Mouse (Mus musculus): ENCODE measurements around the gene Dicer1.

Gene Dicer1

DNA sequence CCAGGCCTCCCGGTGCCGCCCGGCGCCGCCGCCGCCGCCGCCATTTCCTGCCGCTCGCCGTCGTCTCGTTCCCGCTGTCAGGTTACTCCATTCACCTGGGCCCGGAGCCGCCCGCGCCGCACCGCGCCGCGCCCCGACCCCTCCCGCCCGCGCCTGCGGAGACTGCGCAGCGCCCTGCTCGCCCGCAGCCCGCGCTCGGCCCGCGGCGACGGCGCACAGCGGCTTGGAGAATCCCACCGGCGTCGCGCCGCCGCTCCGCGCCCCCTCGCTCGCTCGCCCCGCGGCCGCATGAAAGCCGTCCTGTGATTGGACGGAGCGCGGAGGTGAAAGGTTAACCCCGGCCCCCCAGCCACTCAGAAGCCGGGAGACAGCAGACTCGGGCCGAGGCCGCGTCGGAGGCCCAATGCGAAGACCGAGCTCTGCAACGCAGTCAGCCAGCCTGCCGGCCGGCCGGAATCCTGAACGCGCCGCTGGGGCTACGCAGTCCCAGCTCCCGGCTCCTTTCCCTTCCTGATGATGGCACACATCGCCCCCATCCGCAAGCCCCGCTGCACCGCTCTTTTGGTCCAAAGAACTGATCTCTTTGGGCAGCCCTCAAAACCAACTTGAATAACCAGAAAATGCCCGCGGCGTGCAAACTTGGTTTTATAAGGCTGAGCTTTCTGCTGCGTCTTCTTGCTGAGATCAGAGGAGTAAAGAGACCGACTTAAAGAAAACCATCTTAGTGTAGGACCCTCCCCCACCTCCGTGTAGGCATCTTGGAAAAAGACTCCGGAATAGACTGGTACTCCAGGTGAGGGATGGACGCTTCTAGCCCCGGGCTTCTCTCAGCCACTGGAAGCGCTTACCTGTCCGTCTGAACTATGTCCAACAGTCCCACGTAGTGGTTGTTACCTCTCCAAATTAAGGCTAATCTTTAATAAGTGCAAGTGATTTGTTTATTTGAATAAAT is at the start of gene Dicer1:
Gene Dicer1, minus strand, starts transcription at position 139 of the 952 bp plus-strand sequence.
- peak; percentile 77 for DNase-seq (ENCODE audit: low read depth)

DNA sequence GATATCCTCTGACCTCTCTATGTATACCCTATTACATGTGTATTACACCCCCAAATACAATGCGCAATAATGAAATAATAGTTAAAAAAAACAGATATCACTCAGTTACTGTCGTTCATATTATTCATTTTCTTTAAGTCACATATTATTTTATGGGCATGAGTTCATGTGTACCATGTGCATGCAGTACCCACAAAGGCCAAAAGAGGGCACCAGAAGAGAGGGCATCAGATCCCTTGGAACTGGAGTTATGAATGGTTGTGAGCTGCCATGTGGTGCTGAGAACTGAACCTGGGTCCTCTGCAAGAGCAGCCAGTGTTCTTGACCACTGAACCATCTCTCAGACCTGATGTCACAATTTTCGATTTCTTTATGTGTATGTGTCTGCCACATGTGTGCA is 47.6 kb upstream of the Dicer1 start:
- no peak for DNase-seq (ENCODE audit: low read depth)

DNA sequence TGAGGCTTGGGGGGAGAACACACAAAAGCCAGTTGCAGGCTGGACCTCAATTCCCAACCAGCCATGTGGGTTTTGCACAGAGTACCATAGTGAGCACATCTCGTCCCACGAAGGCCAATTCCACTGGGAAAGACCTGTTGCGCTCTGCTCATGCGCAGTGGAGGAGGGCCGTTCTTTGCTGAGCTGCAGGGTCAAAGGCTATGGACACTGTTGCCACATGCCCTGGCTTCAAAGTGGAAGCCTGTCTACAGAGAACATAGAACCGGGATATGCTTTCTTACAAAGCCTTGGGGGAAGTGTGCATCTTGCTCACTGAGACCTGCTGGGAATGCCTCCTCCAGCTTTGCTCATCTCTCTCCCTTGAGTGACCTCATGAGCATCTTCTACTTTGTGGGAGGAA is 46.2 kb upstream of the Dicer1 start:
- no peak for DNase-seq (ENCODE audit: low read depth)

DNA sequence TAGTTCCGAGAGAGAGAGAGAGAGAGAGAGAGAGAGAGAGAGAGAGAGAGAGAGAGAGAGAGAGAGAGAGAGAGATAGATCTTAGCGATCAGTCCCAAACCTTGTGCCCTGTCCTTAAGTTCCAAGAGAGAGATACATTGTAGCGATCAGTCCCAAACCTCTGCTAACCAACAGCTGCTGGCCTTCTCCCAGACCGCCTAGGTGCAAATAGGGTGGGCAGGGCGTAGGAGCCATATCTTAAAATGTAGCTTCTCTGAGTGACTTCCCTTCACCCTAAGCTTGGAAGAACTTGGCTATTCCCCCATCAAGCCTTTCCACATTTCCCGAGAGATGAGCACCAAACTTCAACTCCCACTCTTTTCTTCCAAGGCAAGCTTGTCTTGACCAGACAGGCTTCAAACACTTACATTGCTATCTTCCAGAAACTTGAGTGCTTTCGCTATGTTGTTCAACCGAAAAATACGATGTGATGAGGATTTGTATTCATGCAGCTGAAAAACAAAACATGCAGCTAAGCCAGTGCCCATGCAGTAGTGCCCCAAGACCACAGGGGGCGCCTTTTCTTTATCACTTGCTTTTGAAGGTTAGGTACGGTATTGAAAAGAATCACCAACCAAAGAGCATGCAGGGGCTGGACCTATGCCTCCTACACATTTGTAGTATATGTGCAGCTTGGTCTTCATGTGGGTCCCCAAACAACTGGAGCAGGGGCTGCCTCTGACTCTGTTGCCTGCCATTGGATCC is 45.1 kb upstream of the Dicer1 start:
- DNase-seq (ENCODE audit: low read depth), result no peak

DNA sequence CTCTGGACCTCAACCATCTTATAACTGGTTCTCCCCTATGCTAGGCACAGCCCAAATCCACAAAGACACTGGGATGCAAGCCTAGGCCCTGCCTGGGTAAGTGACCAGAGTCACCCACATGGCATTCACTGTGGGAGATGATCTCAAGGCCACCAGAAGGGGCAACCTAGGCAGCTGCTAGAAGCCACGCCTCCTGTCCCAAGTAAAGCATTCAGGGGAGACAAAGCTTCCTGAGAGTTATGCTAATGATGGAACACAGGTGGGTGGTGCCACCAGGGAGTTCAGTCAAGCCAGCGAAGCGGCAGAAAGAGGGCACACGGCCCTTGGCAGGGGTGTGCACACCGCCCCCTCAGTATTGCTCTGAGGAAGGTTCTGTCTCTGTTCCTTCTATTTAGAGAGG is 43.2 kb upstream of the Dicer1 start:
- no peak for DNase-seq (ENCODE audit: low read depth)

DNA sequence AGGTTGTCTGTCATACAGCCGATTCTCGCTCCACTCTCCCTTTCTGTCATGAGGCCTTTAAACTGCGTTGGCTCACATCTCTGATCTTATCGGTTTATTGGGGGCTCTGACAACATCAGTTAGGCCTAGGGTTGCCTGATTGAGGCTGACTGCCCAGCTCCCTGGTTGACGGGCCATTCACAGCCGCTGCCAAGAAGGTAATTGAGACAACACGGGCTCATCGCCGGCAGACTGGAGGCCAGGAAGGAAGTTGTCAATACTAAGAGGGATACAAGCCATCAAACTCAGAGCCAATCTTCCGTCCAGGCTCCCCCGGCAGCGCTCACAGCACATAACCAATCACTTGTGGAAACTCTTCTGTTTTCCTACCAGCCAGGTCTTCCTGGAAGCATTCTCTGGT is 41.7 kb upstream of the Dicer1 start:
- no peak for DNase-seq (ENCODE audit: low read depth)

DNA sequence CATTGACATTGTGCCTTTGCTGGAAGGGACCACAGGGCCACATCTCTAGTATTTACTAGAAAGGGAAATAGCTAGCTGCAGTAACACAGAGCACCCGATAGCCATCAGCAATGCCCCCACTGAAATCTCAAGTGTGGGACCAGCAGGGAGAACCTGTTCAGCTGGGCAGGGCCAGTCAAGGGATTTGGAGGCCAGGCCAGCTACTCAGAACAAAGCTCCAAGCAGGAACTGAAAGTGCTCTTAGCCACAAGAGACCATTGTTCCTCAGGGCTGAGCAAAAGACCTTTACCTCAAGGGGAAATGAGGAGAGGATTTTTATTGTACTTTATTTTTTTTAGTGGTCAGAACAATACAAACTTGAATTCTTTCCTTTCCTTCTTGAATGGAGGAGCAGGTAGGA is 25.9 kb upstream of the Dicer1 start:
- no peak for DNase-seq (ENCODE audit: low read depth)

DNA sequence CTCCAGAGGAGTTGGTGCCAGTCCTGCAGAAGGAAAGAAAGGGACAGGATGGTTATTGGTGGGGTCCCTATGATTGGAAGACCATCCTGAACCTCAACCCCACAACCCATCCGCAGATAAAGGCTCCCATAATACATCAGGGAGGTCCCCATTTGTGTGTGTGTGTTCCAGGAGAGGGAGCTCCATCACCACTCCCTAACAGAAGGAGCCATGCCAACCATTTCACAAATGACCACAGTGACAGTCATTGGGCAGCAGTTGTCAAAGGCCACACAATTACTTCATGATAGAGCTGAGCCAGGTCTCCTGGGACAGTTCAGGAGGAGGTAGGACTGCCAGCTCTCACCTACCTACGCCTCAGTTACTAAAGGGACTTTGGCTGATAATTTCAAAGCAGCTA is 20.2 kb upstream of the Dicer1 start:
- DNase-seq (ENCODE audit: low read depth), result no peak

DNA sequence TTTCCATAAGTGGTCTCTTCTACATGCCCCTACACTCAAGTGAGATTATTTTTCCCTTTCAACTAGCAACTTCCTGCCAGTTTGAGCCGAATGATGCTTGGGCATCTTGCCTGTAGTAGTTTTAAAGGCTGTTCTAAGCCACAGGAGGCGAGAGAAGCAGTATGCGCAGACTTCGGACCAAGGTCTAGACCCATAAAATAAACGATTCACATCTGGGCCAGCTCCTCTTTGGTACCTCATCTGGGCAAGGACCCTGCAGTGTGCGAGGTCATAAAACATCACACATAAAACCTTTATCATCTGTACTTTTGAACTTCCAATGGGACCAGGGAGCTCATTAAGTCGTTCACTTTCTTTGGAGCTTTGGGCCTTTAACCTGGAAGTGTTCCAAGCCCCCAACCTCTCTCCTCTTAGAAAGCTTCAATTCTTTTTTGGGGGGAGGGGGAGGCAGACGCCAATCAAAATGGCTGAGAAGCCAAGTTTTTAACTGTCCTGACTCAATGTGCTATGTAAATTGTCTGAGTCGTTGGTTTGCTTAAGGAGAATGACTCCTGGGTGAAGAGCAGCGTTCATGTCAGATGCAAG is 17.5 kb upstream of the Dicer1 start:
- DNase-seq (ENCODE audit: low read depth), result no peak

DNA sequence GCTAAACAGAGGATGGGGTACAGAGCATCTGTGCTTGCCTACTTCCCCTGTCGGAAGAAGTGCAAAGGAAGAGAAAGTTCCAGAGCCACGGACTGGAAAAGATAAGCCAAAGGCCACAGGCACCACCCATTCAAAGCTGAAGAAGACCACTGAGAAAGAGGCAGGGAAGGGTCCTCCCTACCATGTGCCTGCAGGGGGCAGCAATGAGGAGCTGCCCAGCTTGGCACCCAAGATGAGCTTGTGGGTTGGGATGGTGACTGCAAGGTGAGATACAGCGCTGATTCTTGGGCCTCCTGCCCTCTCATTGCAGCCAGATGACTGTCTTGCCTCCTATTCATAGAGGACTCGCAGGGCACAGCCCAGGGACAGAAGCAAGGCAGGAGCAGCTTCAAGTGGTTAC is 15.4 kb upstream of the Dicer1 start:
- DNase-seq (ENCODE audit: low read depth), result no peak

DNA sequence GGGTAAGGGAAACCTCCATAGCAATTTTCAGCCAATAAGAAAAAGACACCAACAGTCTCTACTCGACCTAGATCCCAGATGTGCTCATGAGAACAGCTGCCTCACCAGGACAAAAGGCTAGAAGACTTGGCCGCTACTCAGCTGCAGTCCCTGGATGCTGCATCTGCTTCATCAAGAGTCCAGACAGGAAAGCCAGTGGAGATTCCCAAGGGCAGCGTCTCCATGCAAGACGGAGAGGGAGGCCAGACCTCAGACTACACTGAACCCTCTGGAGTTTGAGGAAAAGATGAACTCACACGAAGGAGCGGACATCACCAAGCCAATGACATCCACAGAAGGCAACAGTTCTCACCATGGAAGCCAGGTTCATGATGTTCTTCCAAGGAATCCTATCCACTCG is 14.0 kb upstream of the Dicer1 start:
- DNase-seq (ENCODE audit: low read depth), result no peak

DNA sequence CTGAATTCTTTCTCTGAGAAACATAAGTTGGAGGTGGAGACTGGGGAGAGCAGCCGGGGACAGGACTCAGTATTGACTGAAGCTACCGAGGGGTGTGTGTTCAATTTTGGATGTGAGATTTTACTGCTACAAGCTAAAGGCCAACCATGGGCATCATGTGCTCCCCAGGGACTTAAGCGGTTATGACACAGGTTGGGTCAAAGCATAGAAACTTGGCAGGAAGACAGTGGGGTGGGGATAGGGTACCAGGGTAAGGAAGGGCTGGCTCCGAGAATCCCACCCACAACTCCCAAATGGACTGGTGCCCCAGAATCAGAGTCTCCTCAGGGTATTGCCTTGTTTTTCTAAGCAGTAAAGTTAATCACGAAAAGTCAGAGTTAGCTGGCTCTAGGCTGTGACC is 13.4 kb upstream of the Dicer1 start:
- DNase-seq (ENCODE audit: low read depth), result no peak

DNA sequence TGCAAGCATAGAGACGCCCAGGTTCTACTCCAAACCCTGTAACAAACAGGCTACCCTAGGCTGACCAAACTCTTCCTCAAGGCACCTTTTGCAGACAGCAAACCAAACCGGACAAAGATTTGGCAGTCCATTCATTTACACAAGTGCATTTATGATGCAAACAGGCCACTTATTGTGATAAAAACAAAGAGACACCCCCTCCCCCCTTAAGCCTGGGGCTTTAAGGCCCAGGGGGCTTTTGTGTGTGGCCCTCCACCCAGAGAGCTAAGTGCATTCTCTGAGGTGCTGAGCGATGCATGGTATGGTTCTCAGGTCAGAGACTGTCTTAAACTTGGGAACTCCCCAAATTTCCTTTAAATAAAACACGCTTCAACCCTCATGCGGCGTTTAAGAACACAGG is 12.2 kb upstream of the Dicer1 start:
- no peak for DNase-seq (ENCODE audit: low read depth)

DNA sequence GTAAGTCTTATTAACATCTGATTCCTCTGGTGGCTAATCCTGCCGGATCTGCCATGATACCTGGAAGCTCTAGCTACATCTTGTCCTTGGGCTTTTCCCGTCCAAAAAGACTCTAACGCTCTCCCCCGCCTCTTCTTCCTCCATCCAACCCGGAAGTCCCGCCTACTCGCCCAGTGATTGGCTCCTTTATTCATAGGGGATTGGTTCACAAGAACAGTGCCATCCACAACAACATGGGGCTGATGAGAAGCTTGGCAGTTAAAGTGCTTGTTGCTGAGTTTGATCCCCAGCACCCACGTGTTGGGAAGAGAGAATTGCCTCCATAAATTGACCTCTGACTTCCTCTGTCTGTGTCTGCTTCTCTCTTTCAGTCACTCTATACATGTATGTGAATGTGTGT is 9.7 kb upstream of the Dicer1 start:
- no peak for DNase-seq (ENCODE audit: low read depth)

DNA sequence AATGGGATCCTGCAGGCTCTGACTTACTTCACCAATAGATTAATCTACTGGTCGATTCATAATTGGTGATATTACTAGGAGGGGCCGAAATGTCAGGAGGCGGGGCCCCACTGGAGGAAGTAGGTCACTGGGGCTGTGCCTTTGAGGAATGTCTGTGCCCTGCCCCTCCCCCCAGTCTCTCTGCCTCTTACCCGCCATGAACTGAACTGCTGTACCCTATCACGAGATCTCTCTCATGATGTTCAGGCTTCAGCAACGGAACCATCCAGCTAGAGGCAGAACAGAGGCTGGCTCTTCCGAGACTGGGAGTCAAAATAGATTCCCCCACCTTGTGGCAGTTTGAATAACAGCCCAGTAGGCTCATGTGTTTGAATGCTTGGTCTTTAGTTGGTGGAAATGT is 6.3 kb upstream of the Dicer1 start:
- no peak for DNase-seq (ENCODE audit: low read depth)

DNA sequence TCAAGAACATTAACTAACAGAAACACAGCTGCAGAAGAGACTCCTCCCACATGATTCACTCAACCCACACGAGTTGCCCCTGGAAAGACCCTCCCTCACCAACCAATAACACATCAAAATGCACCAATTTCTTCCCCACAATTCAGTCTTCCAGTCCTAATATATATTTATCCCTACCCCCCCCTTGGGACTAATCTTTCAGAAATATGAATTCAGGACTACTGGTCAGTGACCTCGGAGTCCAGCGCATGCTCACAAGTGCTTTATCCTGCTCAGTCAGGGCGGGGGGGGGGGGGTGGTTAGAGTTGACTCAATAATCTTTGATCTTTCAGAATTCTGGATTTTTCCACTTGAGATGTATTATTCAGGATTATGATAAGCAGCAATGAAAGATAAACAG is 1.9 kb upstream of the Dicer1 start:
- no peak for DNase-seq (ENCODE audit: low read depth)

DNA sequence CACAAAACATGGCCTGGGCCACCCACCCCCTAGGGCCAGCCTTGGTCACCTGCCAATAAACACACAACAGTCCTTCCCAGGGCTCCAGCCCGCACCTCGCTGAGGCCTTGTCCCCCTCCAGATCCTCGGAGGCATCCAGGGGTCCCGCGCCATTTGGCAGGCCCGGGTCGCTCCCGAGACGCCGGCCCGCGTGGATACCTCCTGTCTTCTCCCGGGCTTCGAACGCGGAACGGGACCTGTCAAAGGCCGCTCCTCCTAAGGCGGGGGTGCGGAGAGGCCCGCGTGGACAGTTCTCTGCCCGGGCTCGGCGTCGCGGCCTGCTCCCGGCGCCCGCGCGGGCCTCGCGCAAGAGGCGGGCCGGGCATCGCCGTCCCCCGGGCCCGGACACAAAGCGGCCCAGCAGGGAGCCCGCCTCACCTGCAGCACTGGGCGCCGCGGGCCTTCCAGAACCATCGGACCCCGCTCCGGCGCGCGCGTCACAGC is 380 bp downstream of the Dicer1 start:
- no peak for DNase-seq (ENCODE audit: low read depth)

DNA sequence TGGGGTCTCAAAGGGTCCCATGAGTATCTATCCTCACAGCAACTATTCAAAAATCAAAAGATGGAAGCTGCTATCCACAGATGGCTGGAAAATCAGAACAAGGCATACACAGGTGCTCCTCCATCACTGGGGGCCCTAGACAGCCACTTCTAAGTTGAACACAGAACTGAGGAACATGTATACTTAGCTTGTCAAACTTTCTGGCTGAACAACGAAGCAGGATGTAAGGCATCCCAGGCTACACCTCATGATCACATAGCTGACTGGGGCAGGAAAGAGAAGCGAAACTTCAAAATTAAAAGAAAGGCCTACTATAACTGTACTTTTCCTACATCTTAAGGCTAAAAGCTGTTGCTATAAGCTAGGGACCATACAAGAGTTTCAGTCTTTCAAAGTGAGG is 2.8 kb downstream of the Dicer1 start:
- no peak for DNase-seq (ENCODE audit: low read depth)

DNA sequence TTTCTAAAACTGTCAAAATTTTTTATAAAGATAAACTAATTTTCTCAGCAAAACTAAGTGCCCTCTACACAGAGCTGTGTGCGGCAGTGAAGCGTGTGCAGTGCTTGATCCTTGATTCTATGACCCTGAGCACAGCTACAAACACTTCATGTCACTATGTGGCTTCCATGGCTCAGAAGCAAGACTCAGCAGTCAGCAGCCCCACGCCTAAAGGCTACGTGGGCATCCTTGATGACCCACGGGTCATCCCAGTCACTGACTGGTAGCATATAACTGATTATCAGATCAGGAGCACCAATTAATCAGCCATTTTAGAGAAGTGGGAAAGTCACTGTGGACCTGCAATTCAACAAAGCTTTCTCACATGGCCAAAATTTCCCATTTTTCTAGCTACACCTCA is 4.5 kb downstream of the Dicer1 start:
- no peak for DNase-seq (ENCODE audit: low read depth)

DNA sequence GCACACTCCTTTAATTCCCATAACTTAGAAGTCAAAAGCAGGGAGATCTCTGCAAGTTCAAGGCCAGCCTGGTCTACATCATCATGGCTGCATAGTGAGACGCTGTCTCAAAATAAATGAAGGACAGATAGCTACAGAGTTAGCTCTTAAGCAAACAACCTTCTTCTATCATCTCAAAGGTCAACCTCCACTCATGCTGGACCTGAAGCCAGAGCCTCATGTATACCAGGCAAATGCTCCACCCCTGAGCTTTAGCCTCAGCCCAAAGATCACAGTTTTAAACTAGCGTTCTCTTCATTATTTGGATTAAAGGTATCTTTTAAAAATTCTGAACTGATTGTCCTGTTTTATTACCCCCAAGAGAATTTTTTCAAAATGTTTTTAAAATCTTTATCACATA is 5.2 kb downstream of the Dicer1 start:
- DNase-seq (ENCODE audit: low read depth), result no peak

DNA sequence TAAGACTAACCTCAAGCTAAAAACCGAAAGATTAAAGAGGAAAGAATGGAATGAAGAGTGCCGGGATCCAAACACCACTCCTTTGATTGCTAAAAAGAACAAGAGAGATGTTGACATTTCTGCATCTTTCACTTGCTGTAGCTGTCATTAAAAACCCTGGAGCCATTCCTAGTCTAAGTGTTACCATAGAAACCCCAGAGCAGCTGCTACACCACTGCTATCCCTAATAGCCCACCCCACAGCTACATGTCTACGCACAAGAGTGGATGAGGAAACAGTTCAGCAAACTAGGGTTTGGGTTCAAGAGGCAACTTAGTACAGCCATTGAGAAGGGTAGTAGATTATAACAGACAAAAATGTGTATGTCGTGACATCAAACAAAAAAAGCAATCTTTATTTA is 8.1 kb downstream of the Dicer1 start:
- DNase-seq (ENCODE audit: low read depth), result no peak

DNA sequence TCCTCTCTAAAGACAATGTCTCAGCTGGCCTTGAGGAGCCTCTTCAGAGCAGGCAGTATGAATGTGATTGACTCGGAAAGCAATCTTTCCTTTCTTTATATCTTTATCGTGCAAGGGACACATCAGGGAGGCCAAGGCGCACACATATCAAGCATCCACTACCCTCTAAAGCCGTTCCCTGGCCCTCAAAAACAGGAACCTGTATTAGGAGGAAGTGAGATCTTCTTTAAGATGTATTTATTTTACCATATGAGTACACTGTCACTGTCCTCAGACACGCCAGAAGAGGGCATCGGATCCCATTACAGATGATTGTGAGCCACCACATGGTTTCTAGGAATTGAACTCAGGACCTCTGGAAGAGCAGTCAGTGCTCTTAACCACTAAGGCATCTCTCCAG is 9.5 kb downstream of the Dicer1 start:
- DNase-seq (ENCODE audit: low read depth), result no peak

Data from fibroblast of lung, adult 2 months (primary cell).